Mouse (Mus musculus): ENCODE measurements around the gene N4bp2l2.

The N4bp2l2 gene

GRCm38 (mm10) chr5:150561376-150561775, 104.6 kb downstream of the N4bp2l2 start:
- no peak for DNase-seq (ENCODE audit: low spot score)

GRCm38 (mm10) chr5:150560851-150561250, 105.1 kb downstream of the N4bp2l2 start:
- no peak for DNase-seq (ENCODE audit: low spot score)

- DNase-seq (ENCODE audit: low spot score): no peak
Measured at GRCm38 (mm10) chr5:150559519-150560103, 106.4 kb downstream of the N4bp2l2 start.
